Comparison of ENCODE assay signal across 32 mouse cellular contexts in genomic region chr17:83283328-83283727, GRCm38 (mm10).
"Had no signal": no experiment of that assay in that cellular context is flagged by ENCODE, and none has a peak within 500 bp of the region (broad histone marks: within the 10 kb centered on the region; RNA-seq: fewer than 3 reads in every experiment).

No protein-coding gene starts in this region.

- ATAC-seq: hindbrain, embryonic 16.5 days; hindbrain, postnatal 0 days; inflammation-experienced regulatory T-cells, adult 6 months had no signal

- H3K27ac ChIP-seq: heart, embryonic 10.5 days; heart, embryonic 13.5 days; heart, embryonic 15.5 days; hindbrain, embryonic 10.5 days; hindbrain, embryonic 12.5 days; hindbrain, embryonic 13.5 days; hindbrain, embryonic 14.5 days; hindbrain, embryonic 15.5 days; hindbrain, postnatal 0 days; kidney, embryonic 15.5 days; kidney, postnatal 0 days; layer of hippocampus, adult 2 months; left cerebral cortex, adult 2 months had no signal

- H3K9ac ChIP-seq: heart, embryonic 12.5 days; heart, embryonic 13.5 days; heart, embryonic 15.5 days; hindbrain, embryonic 12.5 days; hindbrain, embryonic 13.5 days; hindbrain, embryonic 14.5 days; hindbrain, embryonic 15.5 days; kidney, embryonic 15.5 days had no signal

- DNase-seq: heart, postnatal 10 days; heart, postnatal 14 days; heart, postnatal 36 days; kidney, adult 11 months; kidney, adult 18-20 months; kidney, adult 2 months; kidney, adult 8-10 months; kidney, adult 9 months; kidney, postnatal 10 days; kidney, postnatal 14 days; kidney, postnatal 25 days; kidney, postnatal 36 days; kidney, postnatal 4 days; layer of hippocampus, adult 9-11 months; layer of hippocampus, postnatal 36 days had no signal

- H3K27me3 ChIP-seq: heart, embryonic 12.5 days; heart, embryonic 13.5 days; heart, embryonic 15.5 days; hindbrain, embryonic 12.5 days; hindbrain, embryonic 13.5 days; hindbrain, embryonic 15.5 days; kidney, embryonic 15.5 days had no signal

- H3K36me3 ChIP-seq: heart, embryonic 10.5 days; heart, embryonic 12.5 days; heart, embryonic 13.5 days; heart, embryonic 15.5 days; hindbrain, embryonic 10.5 days; hindbrain, embryonic 12.5 days; hindbrain, embryonic 13.5 days; hindbrain, embryonic 15.5 days; kidney, embryonic 15.5 days had no signal

- H3K9me3 ChIP-seq: heart, embryonic 10.5 days; heart, embryonic 12.5 days; heart, embryonic 13.5 days; heart, embryonic 15.5 days; hindbrain, embryonic 10.5 days; hindbrain, embryonic 12.5 days; hindbrain, embryonic 13.5 days; hindbrain, embryonic 15.5 days; kidney, embryonic 15.5 days had no signal

- H3K4me3 ChIP-seq: heart, embryonic 10.5 days; heart, embryonic 12.5 days; heart, embryonic 13.5 days; heart, embryonic 15.5 days; hindbrain, embryonic 10.5 days; hindbrain, embryonic 12.5 days; hindbrain, embryonic 13.5 days; hindbrain, embryonic 15.5 days; kidney, embryonic 15.5 days; layer of hippocampus, adult 2 months; left cerebral cortex, adult 2 months had no signal

- H3K4me2 ChIP-seq: heart, embryonic 11.5 days; heart, embryonic 12.5 days; heart, embryonic 13.5 days; heart, embryonic 15.5 days; hindbrain, embryonic 12.5 days; hindbrain, embryonic 13.5 days; hindbrain, embryonic 14.5 days; hindbrain, embryonic 15.5 days; kidney, embryonic 15.5 days had no signal
